Mouse (Mus musculus): ENCODE measurements at regions not wholly inside any gene's neighbourhood (a gene's known extent, or its start where the extent isn't known, plus 50 kb on each side); places are given as distances from the start of the nearest gene placed in this dataset.
"Not testable (repeated sequence)": the region's sequence is repeated elsewhere in the genome, so short reads cannot be mapped to it uniquely, and the experiment has no call there.

DNA sequence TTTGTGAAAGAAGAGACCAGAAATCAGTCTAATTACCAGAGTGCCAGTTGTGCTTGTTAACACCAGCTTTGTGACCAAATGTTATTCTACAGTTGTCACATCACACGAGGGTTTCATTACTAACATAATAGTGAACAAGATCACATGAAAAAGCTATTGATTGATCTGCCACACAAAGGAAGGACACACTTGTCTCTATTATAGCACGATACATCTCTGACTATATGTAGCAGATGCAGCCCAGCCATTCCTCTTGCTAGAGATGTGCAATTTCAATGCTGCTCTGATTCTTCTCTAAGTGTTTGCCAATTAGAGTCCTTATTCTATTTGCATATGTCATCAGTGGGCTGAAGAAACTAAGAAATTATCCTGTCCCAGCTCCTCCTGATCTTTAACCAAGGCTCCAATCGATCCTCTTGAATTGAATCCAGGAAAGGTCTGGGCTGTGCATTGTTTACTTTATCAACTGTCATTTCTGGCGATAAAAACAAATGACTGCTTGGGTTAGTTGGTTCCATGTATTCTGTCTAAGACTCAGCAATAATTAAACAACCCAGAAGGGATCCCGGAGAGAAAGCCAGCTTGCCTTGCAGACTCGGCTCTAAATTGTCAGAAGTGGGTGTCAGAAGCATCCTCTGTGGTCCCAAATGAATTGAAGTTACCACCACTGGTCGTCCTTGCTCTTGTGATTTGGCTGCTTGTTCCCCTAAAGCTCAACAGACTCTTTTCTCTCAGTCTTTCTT lies 551.7 kb upstream of the Ptbp2 start:
- Histone ChIP-seq H3K27ac (ENCODE audit: control insufficient read depth, insufficient read depth, low read depth, low read length, poor library complexity) (no peak overlapping the region), H3K4me1 (ENCODE audit: control insufficient read depth, insufficient read depth, low read length) (no peaks in the 10 kb centered on the region), H3K4me3 (replicated peaks; ENCODE audit: control insufficient read depth, low read depth, low read length) (no peak overlapping the region)
- WGBS = 65% methylated on average over 7 of the region's 7 CpGs
- TF ChIP-seq CTCF (IDR thresholded peaks at IDR 0.05; ENCODE audit: control insufficient read depth, insufficient read depth, low read length) (no peak), POLR2A (IDR thresholded peaks at IDR 0.05; ENCODE audit: borderline replicate concordance, control insufficient read depth, low read depth, low read length) (no peak)

DNA sequence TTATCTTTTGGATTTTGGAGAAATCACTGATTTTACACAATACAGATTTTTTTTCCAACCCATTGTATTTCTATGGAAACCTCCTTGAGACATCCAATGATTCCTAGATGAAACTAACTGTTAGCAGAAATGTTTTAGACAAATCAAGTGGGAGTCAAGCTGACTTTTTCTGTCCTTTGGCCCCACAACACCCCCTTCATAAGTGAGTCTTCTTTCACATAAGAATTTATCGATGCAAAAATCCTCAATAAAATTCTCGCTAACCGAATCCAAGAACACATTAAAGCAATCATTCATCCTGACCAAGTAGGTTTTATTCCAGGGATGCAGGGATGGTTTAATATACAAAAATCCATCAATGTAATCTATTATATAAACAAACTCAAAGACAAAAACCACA lies 522.8 kb upstream of the Ptbp2 start:
- H3K4me1 ChIP-seq (ENCODE audit: control insufficient read depth, insufficient read depth, low read length); H3K4me3 ChIP-seq (replicated peaks; ENCODE audit: control insufficient read depth, low read depth, low read length); H3K27ac ChIP-seq (ENCODE audit: control insufficient read depth, insufficient read depth, low read depth, low read length, poor library complexity): not testable (repeated sequence)
- 86% methylated on average over 3 of the region's 3 CpGs for WGBS

DNA sequence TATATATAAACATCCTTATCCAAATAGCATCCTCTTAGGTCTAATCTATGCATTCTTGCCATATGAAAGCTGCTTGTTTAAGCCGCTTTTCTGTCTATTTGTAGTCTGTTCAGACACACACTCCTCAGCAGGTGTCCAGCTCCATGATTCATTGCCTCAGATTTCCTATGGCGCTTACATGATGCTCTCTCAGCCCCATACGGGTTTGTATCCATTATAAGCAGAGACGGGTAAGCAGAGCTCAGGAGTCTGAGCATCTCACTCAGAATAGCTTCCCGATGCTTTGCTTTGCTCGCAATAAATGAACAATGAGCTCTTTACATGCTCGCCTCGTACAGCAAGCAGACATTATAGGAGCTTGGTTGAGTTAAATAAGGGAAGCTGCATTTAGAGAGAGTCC lies 521.3 kb upstream of the Ptbp2 start:
- H3K27ac ChIP-seq (ENCODE audit: control insufficient read depth, insufficient read depth, low read depth, low read length, poor library complexity) = no peak overlapping the region

More for the DNA sequence above, 521.3 kb upstream of the Ptbp2 start:
- H3K4me1 ChIP-seq (ENCODE audit: control insufficient read depth, insufficient read depth, low read length) = no peaks in the 10 kb centered on the region
- TF ChIP-seq CTCF (IDR thresholded peaks at IDR 0.05; ENCODE audit: control insufficient read depth, insufficient read depth, low read length) (no peak), POLR2A (IDR thresholded peaks at IDR 0.05; ENCODE audit: borderline replicate concordance, control insufficient read depth, low read depth, low read length) (no peak)
- H3K4me3 ChIP-seq (replicated peaks; ENCODE audit: control insufficient read depth, low read depth, low read length) = no peak overlapping the region
- WGBS = 76% methylated on average over 8 of the region's 8 CpGs
